Mouse (Mus musculus): ENCODE data around the gene Tspo2. TPM values are rescaled to one million over a fixed set of nuclear protein-coding genes. Genes with fewer than 3 reads are reported as not detected.

Tspo2 gene
- polyA plus RNA-seq, 1 experiment from 2014 or later: 4.6 TPM

- H3K27me3 ChIP-seq (ENCODE audit: control insufficient read depth, insufficient read depth, low read length): no peaks in the 10 kb centered on the region
- H3K4me3 ChIP-seq (replicated peaks; ENCODE audit: low read depth, low read length): no peak overlapping the region
- H3K9me3 ChIP-seq (ENCODE audit: control insufficient read depth, low read length): no peaks in the 10 kb centered on the region
- no peak for ATAC-seq (ENCODE audit: low FRiP score, low TSS enrichment)
- no peaks in the 10 kb centered on the region for H3K4me1 ChIP-seq (ENCODE audit: control insufficient read depth, insufficient read depth, low read length)
- 81% methylated on average over 2 of the region's 2 CpGs for WGBS
- H3K9ac ChIP-seq (replicated peaks; ENCODE audit: low read length): no peak overlapping the region
- no peak for DNase-seq
- H3K27ac ChIP-seq (replicated peaks; ENCODE audit: low read depth, low read length): no peak overlapping the region
- H3K36me3 ChIP-seq (ENCODE audit: control insufficient read depth, insufficient read depth, low read length): no peaks in the 10 kb centered on the region
- no peak overlapping the region for H3K4me2 ChIP-seq (ENCODE audit: low read length)
These were observed 4.6 kb upstream of the Tspo2 start for GRCm38 (mm10) chr17:48455955-48456354.

GRCm38 (mm10) chr17:48454688-48455087 is 3.4 kb upstream of the Tspo2 start, which contains the start of gene Unc5cl:
Unc5cl (plus strand) TSS chr17:48454901.
- Histone ChIP-seq H3K4me1 (ENCODE audit: control insufficient read depth, insufficient read depth, low read length) (no peaks in the 10 kb centered on the region), H3K27ac (replicated peaks; ENCODE audit: low read depth, low read length) (no peak within 1 kb of the TSS), H3K9ac (replicated peaks; ENCODE audit: low read length) (no peak within 1 kb of the TSS), H3K27me3 (ENCODE audit: control insufficient read depth, insufficient read depth, low read length) (no peaks in the 10 kb centered on the region), H3K4me3 (replicated peaks; ENCODE audit: low read depth, low read length) (no peak within 1 kb of the TSS), H3K36me3 (ENCODE audit: control insufficient read depth, insufficient read depth, low read length) (no peaks in the 10 kb centered on the region), H3K4me2 (ENCODE audit: low read length) (no peak within 1 kb of the TSS), H3K9me3 (ENCODE audit: control insufficient read depth, low read length) (no peaks in the 10 kb centered on the region)
- ATAC-seq (ENCODE audit: low FRiP score, low TSS enrichment) (no peak), DNase-seq (no peak)
- 61% methylated on average over 11 of the region's 11 CpGs for WGBS

- Histone ChIP-seq H3K4me3 (replicated peaks; ENCODE audit: low read depth, low read length) (no peak overlapping the region), H3K9me3 (ENCODE audit: control insufficient read depth, low read length) (no peaks in the 10 kb centered on the region), H3K4me1 (ENCODE audit: control insufficient read depth, insufficient read depth, low read length) (no peaks in the 10 kb centered on the region), H3K27me3 (ENCODE audit: control insufficient read depth, insufficient read depth, low read length) (no peaks in the 10 kb centered on the region), H3K27ac (replicated peaks; ENCODE audit: low read depth, low read length) (no peak overlapping the region), H3K4me2 (ENCODE audit: low read length) (no peak overlapping the region), H3K36me3 (ENCODE audit: control insufficient read depth, insufficient read depth, low read length) (no peaks in the 10 kb centered on the region), H3K9ac (replicated peaks; ENCODE audit: low read length) (no peak overlapping the region)
- 63% methylated on average over 7 of the region's 7 CpGs for WGBS
- DNase-seq (no peak), ATAC-seq (ENCODE audit: low FRiP score, low TSS enrichment) (no peak)
These were observed 2.9 kb upstream of the Tspo2 start for GRCm38 (mm10) chr17:48454190-48454589.

DNA sequence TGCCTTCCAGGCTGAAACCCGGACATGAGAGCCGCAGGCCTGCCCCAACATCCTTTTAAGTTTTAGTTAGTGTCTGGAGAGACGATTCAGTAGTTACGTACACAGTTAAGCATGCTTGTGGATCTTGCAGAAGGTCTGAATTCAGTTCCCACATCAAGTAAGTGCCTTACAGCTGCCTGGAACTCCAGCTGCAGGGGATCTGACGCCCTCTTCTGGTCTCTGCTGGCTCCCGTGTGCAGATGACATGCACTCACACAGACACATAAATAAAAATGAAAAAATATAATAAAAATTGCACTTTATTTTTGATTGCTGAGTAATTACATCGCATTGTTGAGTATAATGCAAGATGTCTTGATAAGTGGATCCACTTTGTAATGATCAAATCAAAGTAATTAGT is 2.2 kb upstream of the Tspo2 start:
- 77% methylated on average over 7 of the region's 7 CpGs for WGBS
- DNase-seq (no peak), ATAC-seq (ENCODE audit: low FRiP score, low TSS enrichment) (no peak)
- H3K9me3 ChIP-seq (ENCODE audit: control insufficient read depth, low read length): no peaks in the 10 kb centered on the region
- no peak overlapping the region for H3K4me2 ChIP-seq (ENCODE audit: low read length)
- H3K4me1 ChIP-seq (ENCODE audit: control insufficient read depth, insufficient read depth, low read length): no peaks in the 10 kb centered on the region
- no peaks in the 10 kb centered on the region for H3K27me3 ChIP-seq (ENCODE audit: control insufficient read depth, insufficient read depth, low read length)
- H3K4me3 ChIP-seq (replicated peaks; ENCODE audit: low read depth, low read length): no peak overlapping the region
- H3K27ac ChIP-seq (replicated peaks; ENCODE audit: low read depth, low read length): no peak overlapping the region
- H3K9ac ChIP-seq (replicated peaks; ENCODE audit: low read length): no peak overlapping the region
- H3K36me3 ChIP-seq (ENCODE audit: control insufficient read depth, insufficient read depth, low read length): no peaks in the 10 kb centered on the region

DNA sequence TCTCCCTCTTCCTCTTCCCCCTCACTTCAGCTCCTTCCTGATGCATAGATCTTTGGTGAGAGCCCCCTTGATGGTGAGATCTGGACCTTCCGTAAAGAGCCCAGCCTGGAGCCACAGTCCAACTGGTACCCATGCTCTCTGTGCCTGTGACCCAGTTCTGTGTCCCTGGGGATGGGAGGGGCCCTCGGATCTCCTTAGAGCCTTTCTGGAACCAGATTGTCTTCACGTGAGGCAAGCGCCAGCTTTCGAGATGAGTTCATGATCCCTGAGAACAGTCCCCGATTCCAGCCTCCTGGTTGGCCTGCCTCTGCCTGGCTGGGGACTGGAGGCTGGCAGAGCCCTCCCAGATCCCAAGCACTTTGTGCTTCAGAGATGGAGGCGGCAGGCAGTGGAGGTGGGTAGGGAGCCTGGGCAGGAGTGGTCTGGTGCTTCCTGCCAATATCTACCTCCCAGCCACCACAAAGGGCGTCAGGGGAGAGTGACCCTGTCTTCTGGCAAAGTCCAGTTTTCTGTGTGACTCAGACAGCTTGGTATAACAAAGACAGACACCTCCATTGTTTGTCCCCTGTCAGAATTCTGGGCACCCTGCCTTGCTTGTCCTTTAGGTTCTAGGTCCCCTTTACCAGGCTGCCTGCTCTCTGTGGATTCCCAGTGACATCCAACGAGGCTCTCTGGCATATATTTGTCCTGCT is 577 bp upstream of the Tspo2 start:
- no peaks in the 10 kb centered on the region for H3K27me3 ChIP-seq (ENCODE audit: control insufficient read depth, insufficient read depth, low read length)
- no peaks in the 10 kb centered on the region for H3K9me3 ChIP-seq (ENCODE audit: control insufficient read depth, low read length)
- DNase-seq: no peak
- no peaks in the 10 kb centered on the region for H3K4me1 ChIP-seq (ENCODE audit: control insufficient read depth, insufficient read depth, low read length)
- no peak overlapping the region for H3K4me3 ChIP-seq (replicated peaks; ENCODE audit: low read depth, low read length)
- 61% methylated on average over 9 of the region's 9 CpGs for WGBS
- no peak overlapping the region for H3K4me2 ChIP-seq (ENCODE audit: low read length)
- H3K27ac ChIP-seq (replicated peaks; ENCODE audit: low read depth, low read length): no peak overlapping the region
- H3K9ac ChIP-seq (replicated peaks; ENCODE audit: low read length): no peak overlapping the region
- ATAC-seq (ENCODE audit: low FRiP score, low TSS enrichment): no peak
- H3K36me3 ChIP-seq (ENCODE audit: control insufficient read depth, insufficient read depth, low read length): no peaks in the 10 kb centered on the region

- WGBS: 69% methylated on average over 13 of the region's 13 CpGs
- DNase-seq: no peak
- no peaks in the 10 kb centered on the region for H3K4me1 ChIP-seq (ENCODE audit: control insufficient read depth, insufficient read depth, low read length)
- H3K9me3 ChIP-seq (ENCODE audit: control insufficient read depth, low read length): no peaks in the 10 kb centered on the region
- H3K4me3 ChIP-seq (replicated peaks; ENCODE audit: low read depth, low read length): no peak overlapping the region
- H3K36me3 ChIP-seq (ENCODE audit: control insufficient read depth, insufficient read depth, low read length): no peaks in the 10 kb centered on the region
- H3K9ac ChIP-seq (replicated peaks; ENCODE audit: low read length): no peak overlapping the region
- no peak overlapping the region for H3K4me2 ChIP-seq (ENCODE audit: low read length)
- no peaks in the 10 kb centered on the region for H3K27me3 ChIP-seq (ENCODE audit: control insufficient read depth, insufficient read depth, low read length)
- H3K27ac ChIP-seq (replicated peaks; ENCODE audit: low read depth, low read length): no peak overlapping the region
- ATAC-seq (ENCODE audit: low FRiP score, low TSS enrichment): no peak
These were observed 513 bp downstream of the Tspo2 start for GRCm38 (mm10) chr17:48450666-48451352.

DNA sequence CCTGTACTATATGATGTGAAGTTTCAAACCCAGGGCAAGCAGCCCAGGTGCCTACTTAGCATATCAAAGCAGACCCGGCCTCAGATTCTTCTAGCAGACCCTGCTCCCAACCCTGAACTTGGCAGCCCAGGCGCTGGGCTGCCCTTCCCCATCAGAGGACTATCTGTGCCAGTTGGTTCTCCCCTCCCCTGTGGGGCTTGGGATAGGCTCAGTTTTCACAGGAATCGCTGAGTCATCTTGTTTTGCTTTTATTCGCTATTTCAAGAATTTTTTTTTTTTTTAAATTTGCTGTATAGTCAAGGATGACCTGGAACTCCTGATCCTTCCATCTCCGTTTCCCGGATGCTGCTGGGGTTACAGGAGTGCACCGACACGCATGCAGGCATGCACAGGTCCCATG is 3.6 kb downstream of the Tspo2 start:
- no peak overlapping the region for H3K27ac ChIP-seq (replicated peaks; ENCODE audit: low read depth, low read length)
- H3K4me1 ChIP-seq (ENCODE audit: control insufficient read depth, insufficient read depth, low read length): no peaks in the 10 kb centered on the region
- no peak for ATAC-seq (ENCODE audit: low FRiP score, low TSS enrichment)
- no peaks in the 10 kb centered on the region for H3K9me3 ChIP-seq (ENCODE audit: control insufficient read depth, low read length)
- H3K27me3 ChIP-seq (ENCODE audit: control insufficient read depth, insufficient read depth, low read length): no peaks in the 10 kb centered on the region
- no peak for DNase-seq
- WGBS: 78% methylated on average over 8 of the region's 8 CpGs
- H3K4me2 ChIP-seq (ENCODE audit: low read length): no peak overlapping the region
- no peak overlapping the region for H3K4me3 ChIP-seq (replicated peaks; ENCODE audit: low read depth, low read length)
- no peaks in the 10 kb centered on the region for H3K36me3 ChIP-seq (ENCODE audit: control insufficient read depth, insufficient read depth, low read length)
- H3K9ac ChIP-seq (replicated peaks; ENCODE audit: low read length): no peak overlapping the region

DNA sequence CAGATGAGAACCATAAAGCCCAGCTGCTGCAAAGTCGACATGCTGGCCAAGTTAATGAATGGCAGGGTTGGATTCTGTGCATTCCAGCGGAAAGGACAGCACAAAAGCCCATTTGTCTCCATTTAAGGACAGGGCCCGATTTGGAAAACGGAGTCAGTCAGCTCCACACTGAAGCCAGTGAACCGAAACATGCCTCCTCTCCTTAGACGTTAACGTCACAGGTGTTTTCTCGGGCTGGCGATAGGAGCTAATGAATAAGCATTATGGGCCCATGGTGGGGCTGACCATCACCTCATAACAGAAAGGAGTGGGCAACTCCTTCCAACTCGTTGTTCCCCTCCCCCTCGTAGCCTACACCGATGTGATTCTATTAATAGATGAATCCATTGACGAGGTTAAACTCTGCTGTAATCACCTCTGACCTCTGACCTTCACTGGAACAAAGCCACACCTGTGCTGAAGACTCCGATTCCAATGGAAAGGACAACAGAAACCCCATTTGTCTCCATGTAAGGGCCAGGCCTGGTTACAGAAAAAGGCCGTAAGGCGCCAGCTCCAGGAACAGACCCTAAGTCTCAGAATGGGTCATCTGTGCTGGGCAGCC is 7.7 kb downstream of the Tspo2 start:
- H3K4me2 ChIP-seq (ENCODE audit: low read length): no peak overlapping the region
- 60% methylated on average over 16 of the region's 16 CpGs for WGBS

More for the DNA sequence above, 7.7 kb downstream of the Tspo2 start:
- Histone ChIP-seq H3K9me3 (ENCODE audit: control insufficient read depth, low read length) (no peaks in the 10 kb centered on the region), H3K4me3 (replicated peaks; ENCODE audit: low read depth, low read length) (no peak overlapping the region), H3K27me3 (ENCODE audit: control insufficient read depth, insufficient read depth, low read length) (no peaks in the 10 kb centered on the region), H3K4me1 (ENCODE audit: control insufficient read depth, insufficient read depth, low read length) (no peaks in the 10 kb centered on the region), H3K27ac (replicated peaks; ENCODE audit: low read depth, low read length) (no peak overlapping the region), H3K36me3 (ENCODE audit: control insufficient read depth, insufficient read depth, low read length) (no peaks in the 10 kb centered on the region), H3K9ac (replicated peaks; ENCODE audit: low read length) (no peak overlapping the region)
- no peak for DNase-seq
- ATAC-seq (ENCODE audit: low FRiP score, low TSS enrichment): no peak
